Mouse (Mus musculus) B cell, adult 2 months (primary cell): Measurements from ENCODE around the gene Emg1.
A peak's percentile ranks its signal among the peaks of the same experiment; 100 is the strongest.
"Not testable (repeated sequence)": the region's sequence is repeated elsewhere in the genome, so short reads cannot be mapped to it uniquely, and the experiment has no call there.

Source experiments
- DNase-seq, 2 experiments: peaks; one replicate each; pipeline ENCODE4 v3.0.0; 2022

Emg1 gene

GRCm38 (mm10) chr6:124708289-124708889 lies 3.6 kb downstream of the Emg1 start:
- DNase-seq = no peak

DNA sequence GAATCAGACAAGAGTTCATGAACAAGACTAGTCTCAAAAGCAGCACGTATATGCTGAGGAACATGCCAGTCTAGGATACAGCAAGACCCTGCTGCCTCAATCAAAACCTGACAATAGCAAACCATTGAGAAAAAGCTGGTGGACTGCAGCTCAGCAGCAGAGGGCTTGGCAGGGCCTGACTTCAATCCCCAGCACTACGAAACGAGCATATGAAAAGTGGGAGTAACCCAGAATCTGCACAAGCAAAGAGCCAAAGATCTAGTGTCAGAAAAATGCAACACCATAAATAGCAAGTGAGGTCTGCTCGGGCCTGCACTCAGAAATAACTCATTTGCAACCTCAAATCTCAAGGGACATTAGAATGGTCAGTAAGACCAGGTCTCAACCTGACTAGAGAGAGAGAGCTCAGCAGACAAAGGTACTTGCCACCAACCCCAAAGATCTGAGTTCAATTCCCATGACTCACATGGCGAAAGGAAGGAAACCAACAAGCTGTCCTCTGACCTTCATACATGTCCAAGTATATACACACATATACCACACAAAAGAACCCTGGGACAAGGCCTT lies 5.8 kb downstream of the Emg1 start:
- DNase-seq = no peak

- no peak for DNase-seq
Measured at GRCm38 (mm10) chr6:124704417-124704816, 7.6 kb downstream of the Emg1 start.

GRCm38 (mm10) chr6:124703789-124704188 lies 8.2 kb downstream of the Emg1 start:
- no peak for DNase-seq

GRCm38 (mm10) chr6:124702784-124703103 lies 9.2 kb downstream of the Emg1 start:
- DNase-seq = peak; percentile 86 to 88

DNA sequence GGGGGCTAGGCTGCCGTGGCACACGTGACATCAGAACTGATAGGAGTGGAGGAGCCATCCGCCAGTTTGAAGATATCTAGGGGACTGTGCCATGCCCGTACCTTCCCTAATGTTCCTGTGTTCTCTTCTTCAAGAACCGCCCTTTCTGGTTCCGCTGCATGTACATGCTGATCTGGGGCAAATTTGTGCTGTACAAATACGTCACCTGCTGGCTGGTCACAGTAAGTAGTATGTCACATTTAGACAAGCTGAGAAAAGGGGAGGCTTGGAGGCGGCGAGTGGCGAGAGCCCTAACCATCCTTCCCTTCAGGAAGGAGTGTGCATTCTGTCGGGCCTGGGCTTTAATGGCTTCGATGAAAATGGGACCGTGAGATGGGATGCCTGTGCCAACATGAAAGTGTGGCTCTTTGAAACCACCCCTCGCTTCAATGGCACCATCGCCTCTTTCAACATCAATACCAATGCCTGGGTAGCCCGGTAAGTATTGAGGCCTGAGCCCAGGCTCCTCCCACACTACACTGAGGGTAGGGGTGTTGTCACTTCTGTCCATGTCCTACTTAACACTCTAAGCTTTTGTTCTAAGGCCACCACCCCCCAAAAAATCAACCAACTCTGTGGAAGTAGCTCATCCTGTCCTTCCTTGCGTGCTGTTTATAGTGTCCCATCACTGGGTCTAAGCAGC lies 9.7 kb downstream of the Emg1 start:
- no peak for DNase-seq

DNA sequence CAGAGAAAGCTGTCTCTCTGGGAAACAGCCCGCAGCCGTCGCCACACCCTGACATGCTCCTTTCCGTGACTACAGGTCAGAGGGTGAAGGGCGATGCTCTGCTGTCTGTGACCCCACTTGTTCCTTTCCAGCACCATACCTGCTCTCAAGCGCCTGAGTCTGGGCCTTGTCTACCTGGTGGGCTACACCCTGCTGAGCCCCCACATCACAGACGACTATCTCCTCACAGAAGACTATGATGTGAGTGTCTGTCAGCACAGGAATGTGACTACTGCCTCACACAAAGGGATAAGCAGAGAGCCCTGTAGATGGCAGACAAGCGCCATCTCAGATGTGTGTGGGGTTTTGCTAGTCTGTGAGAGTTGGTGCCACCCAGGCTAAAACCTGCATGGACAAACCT lies 10.6 kb downstream of the Emg1 start:
- peak; percentile 60 to 62 for DNase-seq

- DNase-seq = no peak
Measured at GRCm38 (mm10) chr6:124699962-124700610, 11.9 kb downstream of the Emg1 start.

- DNase-seq = no peak
Measured at GRCm38 (mm10) chr6:124699366-124699765, 12.6 kb downstream of the Emg1 start.

DNA sequence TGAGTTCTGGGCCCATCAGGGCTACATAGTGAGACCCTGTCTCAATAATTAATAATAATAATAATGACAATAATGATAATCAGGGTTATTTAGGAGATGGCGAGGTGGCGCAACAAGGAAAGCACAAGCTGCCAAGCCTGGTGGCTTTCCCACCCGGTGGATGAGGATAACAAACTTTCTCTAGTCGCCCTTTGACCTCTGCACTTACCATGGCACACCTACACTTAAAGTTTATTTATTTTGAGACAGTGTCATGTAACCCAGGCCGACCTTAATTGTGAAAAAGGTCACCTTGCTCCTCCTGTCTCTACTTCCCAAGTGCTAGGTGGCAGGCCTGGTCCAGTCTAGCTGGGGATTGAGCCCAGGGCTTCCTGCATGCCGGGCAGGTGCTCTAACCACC lies 13.2 kb downstream of the Emg1 start:
- DNase-seq = no peak

- DNase-seq = no peak
Measured at GRCm38 (mm10) chr6:124696441-124697150, 15.4 kb downstream of the Emg1 start.

GRCm38 (mm10) chr6:124694166-124694955 lies 17.6 kb downstream of the Emg1 start:
- no peak for DNase-seq

GRCm38 (mm10) chr6:124693243-124693981 lies 18.6 kb downstream of the Emg1 start:
- no peak for DNase-seq

DNA sequence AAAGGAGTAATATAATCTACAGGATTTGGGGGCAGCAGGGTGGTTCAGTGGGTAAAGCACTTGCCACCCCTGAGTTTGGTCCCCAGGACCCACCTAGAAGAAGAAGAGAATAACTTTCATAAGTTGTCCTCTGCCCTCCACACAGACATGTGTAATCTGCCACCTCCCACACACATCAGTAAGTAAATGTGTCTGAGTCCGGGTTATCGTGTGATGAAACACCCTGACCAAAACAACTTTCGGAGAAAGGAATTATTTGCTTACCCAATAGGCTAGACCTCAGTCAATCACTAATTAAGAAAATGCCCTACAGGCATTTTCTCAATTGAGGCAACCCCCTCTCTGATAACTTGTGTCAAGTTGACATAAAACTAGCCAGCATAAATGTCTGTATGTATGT lies 21.5 kb downstream of the Emg1 start:
- no peak for DNase-seq

DNA sequence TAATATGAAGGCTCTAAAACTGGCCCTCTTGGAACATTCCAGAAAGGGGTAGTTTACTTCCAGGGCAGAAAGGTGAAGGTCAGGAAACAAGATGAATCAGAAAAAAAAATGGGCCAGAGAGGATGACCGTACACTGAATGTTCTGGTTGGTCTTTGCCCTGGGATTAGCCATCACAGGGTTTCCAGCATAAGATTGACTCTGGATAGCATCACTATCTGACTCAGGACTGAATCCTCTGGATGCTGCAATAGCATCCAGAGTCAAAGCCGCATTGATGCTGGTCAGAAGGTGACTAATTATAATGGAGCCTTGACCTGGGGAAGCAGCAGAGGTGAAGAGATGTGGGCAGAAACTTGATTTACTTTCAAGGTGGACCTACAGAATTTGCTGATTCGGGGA lies 23.0 kb downstream of the Emg1 start:
- DNase-seq = no peak

DNA sequence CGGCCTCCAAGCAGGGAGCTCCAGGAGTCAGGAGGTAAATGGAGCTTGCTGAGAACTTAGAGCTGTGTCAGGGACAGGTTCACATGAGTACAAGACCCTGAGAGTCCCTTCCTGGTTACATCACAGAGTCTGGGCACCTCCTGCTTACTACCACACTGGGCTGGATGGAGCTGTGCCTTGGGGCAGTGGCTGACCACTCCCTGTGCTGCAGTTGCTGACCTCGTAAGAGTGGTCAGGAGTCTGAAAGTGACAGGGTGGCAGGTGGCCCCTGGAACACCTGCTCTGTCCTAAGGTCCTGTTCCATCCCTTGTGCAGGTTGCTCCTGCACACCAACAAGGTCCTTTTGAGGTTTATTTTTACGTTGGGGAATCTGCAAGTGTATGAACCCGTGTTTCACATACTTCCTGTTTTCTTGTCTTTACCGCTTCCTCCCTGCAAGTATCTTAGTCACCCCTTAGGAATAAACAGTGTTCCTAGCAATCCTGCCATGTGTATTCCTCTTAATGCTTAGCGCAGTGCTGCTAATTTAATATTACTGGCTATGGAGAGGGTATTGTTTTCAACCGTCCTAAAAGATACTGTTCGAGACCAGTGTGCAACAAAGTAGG lies 23.7 kb downstream of the Emg1 start:
- no peak for DNase-seq

DNA sequence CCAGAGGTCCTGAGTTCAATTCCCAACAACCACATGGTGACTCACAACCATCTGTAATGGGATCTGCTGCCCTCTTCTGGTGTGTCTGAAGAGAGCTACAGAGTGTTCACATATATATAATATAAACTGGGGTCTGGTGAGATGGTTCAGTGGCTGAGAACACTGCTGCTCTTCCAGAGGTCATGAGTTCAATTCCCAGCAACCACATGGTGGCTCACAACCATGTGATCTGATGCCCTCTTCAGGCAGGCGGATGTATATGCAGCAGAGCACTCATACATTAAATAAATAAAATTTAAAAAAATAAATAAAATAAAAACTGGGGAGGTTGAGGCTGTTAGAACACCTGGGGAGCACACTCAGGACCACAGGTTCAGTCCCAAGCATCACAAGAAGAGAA lies 25.3 kb downstream of the Emg1 start:
- not testable (repeated sequence) for DNase-seq

- no peak for DNase-seq
Measured at GRCm38 (mm10) chr6:124685606-124686386, 26.2 kb downstream of the Emg1 start.

GRCm38 (mm10) chr6:124683591-124684417 lies 28.2 kb downstream of the Emg1 start:
- no peak for DNase-seq

DNA sequence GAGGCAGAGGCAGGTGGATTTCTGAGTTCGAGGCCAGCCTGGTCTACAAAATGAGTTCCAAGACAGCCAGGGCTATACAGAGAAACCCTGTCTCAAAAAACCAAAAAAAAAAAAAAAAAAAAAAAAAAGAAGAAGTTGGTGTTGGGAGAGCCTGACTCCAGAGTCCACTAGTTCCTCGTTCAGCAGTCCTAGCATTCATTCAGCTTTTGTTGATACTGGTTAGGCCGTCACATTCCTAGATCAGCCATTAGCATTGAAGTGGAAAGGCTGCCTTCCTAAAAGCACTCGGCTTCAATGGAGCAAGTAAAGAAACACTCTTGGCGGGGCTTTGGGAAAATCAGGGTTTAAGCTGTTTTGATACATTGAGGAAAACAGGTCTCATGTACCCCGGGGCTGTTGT lies 29.7 kb downstream of the Emg1 start:
- not testable (repeated sequence) for DNase-seq
